Mouse (Mus musculus): ENCODE data around the gene Dtl. TPM values are rescaled to one million over a fixed set of nuclear protein-coding genes. Genes with fewer than 3 reads are reported as not detected.
A peak's percentile ranks its signal among the peaks of the same experiment; 100 is the strongest.

Dtl gene
- polyA plus RNA-seq, 1 experiment from 2014 or later, result 19.8 TPM

GRCm38 (mm10) chr1:191609578-191609977, 34.2 kb upstream of the Dtl start:
- 93% methylated on average over 1 of the region's 1 CpGs for WGBS

DNA sequence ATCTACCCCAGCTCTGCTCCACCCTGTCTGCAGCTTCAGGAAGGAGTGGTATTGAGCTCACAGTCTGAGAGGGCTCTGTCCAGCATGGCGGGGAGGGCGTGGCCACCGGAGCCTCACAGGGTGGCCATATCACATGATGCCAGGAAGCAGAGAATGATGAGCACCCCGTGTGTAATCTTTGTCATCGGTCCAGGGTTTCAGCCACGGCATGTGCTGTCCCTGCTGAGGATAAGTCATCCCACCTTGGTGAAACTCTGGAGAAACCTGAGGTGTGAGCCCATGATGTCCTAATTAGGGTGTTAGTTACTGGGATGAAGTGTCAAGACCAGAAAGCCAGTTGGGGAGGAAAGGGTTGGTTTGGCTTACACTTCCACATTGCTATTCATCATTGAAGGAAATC, 33.7 kb upstream of the Dtl start:
- Histone ChIP-seq H3K4me3 (no peak overlapping the region), H3K9me3 (replicated peaks) (no peaks in the 10 kb centered on the region), H3K4me2 (no peak overlapping the region), H3K9ac (no peak overlapping the region), H3K27ac (no peak overlapping the region), H3K27me3 (no peaks in the 10 kb centered on the region), H3K4me1 (replicated peaks) (no peaks in the 10 kb centered on the region), H3K36me3 (peaks cover 89% of the 10 kb centered on the region)
- ATAC-seq (replicated peaks; ENCODE audit: insufficient number of reproducible peaks, insufficient read depth, low FRiP score, low read depth), result no peak
- WGBS, result 89% methylated on average over 6 of the region's 6 CpGs

More at GRCm38 (mm10) chr1:191609578-191609977, 34.2 kb upstream of the Dtl start:
- H3K4me1 ChIP-seq (replicated peaks), result no peaks in the 10 kb centered on the region
- no peak overlapping the region for H3K4me2 ChIP-seq
- H3K27ac ChIP-seq, result no peak overlapping the region
- no peaks in the 10 kb centered on the region for H3K9me3 ChIP-seq (replicated peaks)
- no peaks in the 10 kb centered on the region for H3K27me3 ChIP-seq
- no peak overlapping the region for H3K9ac ChIP-seq
- H3K4me3 ChIP-seq, result no peak overlapping the region
- H3K36me3 ChIP-seq, result peaks cover 90% of the 10 kb centered on the region
- no peak for ATAC-seq (replicated peaks; ENCODE audit: insufficient number of reproducible peaks, insufficient read depth, low FRiP score, low read depth)

GRCm38 (mm10) chr1:191604690-191605089, 29.3 kb upstream of the Dtl start:
- Histone ChIP-seq H3K9me3 (replicated peaks) (no peaks in the 10 kb centered on the region), H3K27ac (no peak overlapping the region), H3K27me3 (no peaks in the 10 kb centered on the region), H3K36me3 (peaks cover 63% of the 10 kb centered on the region), H3K4me2 (no peak overlapping the region), H3K4me1 (replicated peaks) (no peaks in the 10 kb centered on the region), H3K9ac (no peak overlapping the region), H3K4me3 (no peak overlapping the region)
- no peak for ATAC-seq (replicated peaks; ENCODE audit: insufficient number of reproducible peaks, insufficient read depth, low FRiP score, low read depth)
- WGBS, result 77% methylated on average over 3 of the region's 3 CpGs

DNA sequence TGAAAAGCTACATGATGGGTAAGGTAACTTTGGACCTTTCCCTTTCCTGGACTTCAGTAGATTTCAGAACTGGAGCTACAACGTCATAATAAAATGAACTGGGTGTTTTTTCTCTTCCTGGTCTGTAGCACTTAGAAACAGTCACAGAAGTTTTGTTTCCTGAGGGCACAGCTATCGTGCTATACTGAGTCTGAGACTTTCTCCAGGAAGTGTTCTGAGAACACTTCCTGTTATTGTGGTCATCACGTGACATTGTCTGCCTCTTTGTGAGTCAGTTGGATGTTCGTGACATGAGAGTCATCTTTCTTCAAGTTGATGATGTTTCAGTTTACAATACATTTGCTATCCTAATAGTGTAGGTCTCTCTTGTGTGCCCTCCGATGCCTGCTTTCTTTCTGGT, 23.9 kb upstream of the Dtl start:
- Histone ChIP-seq H3K9ac (no peak overlapping the region), H3K9me3 (replicated peaks) (no peaks in the 10 kb centered on the region), H3K4me2 (no peak overlapping the region), H3K36me3 (peaks cover 50% of the 10 kb centered on the region), H3K4me1 (replicated peaks) (0 out of 2 replicates have a peak, but pooled peaks cover 2% of the 10 kb centered on the region), H3K27ac (no peak overlapping the region), H3K4me3 (no peak overlapping the region), H3K27me3 (no peaks in the 10 kb centered on the region)
- WGBS, result 70% methylated on average over 5 of the region's 5 CpGs
- ATAC-seq (replicated peaks; ENCODE audit: insufficient number of reproducible peaks, insufficient read depth, low FRiP score, low read depth), result no peak

DNA sequence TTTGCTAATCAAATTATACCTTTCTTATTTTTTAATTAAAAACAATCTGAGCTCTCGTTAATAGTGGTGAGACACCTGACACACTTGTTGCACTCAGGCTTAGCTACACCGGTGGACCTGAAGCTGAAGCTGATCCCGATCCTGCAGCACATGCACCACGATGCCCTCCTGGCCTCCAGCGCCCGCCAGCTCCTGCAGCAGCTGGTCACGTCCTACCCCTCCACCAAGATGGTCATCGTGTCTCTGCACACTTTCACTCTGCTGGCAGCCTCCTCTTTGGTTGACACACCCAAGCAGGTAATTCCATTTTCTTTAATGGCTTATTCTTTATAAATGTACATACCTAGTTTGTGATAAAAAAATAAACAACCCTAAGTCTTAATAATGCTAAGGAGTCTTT, 20.7 kb upstream of the Dtl start:
- H3K27ac ChIP-seq, result no peak overlapping the region
- H3K4me2 ChIP-seq, result no peak overlapping the region
- no peak overlapping the region for H3K9ac ChIP-seq
- H3K27me3 ChIP-seq, result no peaks in the 10 kb centered on the region
- no peak overlapping the region for H3K4me3 ChIP-seq
- H3K4me1 ChIP-seq (replicated peaks), result peaks cover 17% of the 10 kb centered on the region
- 94% methylated on average over 8 of the region's 8 CpGs for WGBS
- no peak for ATAC-seq (replicated peaks; ENCODE audit: insufficient number of reproducible peaks, insufficient read depth, low FRiP score, low read depth)
- H3K36me3 ChIP-seq, result peaks cover 41% of the 10 kb centered on the region
- H3K9me3 ChIP-seq (replicated peaks), result no peaks in the 10 kb centered on the region

DNA sequence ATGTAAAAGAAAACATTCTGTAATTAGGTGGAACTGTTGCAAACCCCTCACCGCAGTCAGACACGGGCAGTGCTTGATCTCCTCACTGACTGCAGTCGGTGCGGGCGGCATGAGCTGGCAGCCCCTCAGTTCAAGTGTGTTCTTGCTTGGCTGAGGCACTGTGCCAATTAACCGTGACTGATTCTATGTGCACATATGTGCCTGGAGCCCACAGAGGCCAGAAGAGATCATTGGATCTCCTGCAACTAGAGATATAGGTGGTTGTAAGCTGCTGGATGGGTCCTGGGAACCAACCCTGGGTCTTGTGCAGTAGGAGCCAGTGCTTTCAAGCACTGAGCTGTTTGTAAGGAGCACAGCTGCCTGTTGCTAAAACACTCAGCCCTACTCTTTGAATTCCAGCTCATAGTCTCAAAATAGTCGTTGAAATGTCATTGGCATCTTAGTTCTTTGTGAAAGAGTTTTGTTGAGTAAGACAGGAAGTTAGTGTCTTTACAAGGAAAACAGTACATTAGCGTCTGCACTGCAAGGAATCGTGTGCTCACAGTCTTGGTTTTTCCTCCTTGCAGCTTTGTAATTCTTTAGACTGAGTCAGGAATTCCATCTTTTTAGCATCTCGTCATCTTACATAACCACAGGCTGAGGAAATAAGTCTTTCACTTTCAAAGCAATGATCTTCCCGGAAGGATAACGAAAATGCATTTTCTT, 16.8 kb upstream of the Dtl start:
- H3K4me3 ChIP-seq, result no peak overlapping the region
- no peak for ATAC-seq (replicated peaks; ENCODE audit: insufficient number of reproducible peaks, insufficient read depth, low FRiP score, low read depth)
- peaks cover 14% of the 10 kb centered on the region for H3K4me1 ChIP-seq (replicated peaks)
- no peak overlapping the region for H3K9ac ChIP-seq
- H3K9me3 ChIP-seq (replicated peaks), result no peaks in the 10 kb centered on the region
- H3K36me3 ChIP-seq, result peaks cover 44% of the 10 kb centered on the region
- H3K27ac ChIP-seq, result peak overlapping the region; percentile 49
- 65% methylated on average over 12 of the region's 12 CpGs for WGBS
- peak overlapping the region; percentile 17; the same call in 1 of the 2 replicates for H3K4me2 ChIP-seq
- no peaks in the 10 kb centered on the region for H3K27me3 ChIP-seq

DNA sequence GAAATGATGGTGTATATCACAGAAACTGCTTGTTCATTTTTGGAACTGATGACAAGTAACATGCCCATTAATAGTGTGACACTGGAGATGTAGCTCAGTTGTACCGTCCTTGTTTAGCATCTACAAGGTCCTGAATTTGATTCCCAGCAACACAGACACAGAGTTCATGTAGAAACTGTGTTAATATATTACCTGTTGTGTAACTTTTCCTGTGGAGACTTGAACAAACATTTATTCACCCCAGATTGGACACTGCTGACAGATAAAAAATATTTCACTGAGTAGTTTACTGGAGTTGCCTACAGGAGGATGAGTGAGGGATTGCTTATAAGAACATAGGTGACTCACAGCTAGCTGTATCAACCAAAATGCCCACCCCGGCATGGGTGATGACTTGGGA, 13.4 kb upstream of the Dtl start:
- no peak overlapping the region for H3K4me2 ChIP-seq
- H3K4me1 ChIP-seq (replicated peaks), result peaks cover 14% of the 10 kb centered on the region
- WGBS, result 93% methylated on average over 2 of the region's 2 CpGs
- no peak overlapping the region for H3K9ac ChIP-seq
- no peak overlapping the region for H3K4me3 ChIP-seq
- no peak overlapping the region for H3K27ac ChIP-seq
- no peak for ATAC-seq (replicated peaks; ENCODE audit: insufficient number of reproducible peaks, insufficient read depth, low FRiP score, low read depth)
- H3K36me3 ChIP-seq, result peaks cover 50% of the 10 kb centered on the region
- no peaks in the 10 kb centered on the region for H3K27me3 ChIP-seq
- H3K9me3 ChIP-seq (replicated peaks), result no peaks in the 10 kb centered on the region

- H3K27ac ChIP-seq, result no peak overlapping the region
- H3K27me3 ChIP-seq, result no peaks in the 10 kb centered on the region
- ATAC-seq (replicated peaks; ENCODE audit: insufficient number of reproducible peaks, insufficient read depth, low FRiP score, low read depth), result no peak
- no peaks in the 10 kb centered on the region for H3K9me3 ChIP-seq (replicated peaks)
- peaks cover 6% of the 10 kb centered on the region for H3K4me1 ChIP-seq (replicated peaks)
- no peak overlapping the region for H3K9ac ChIP-seq
- H3K4me3 ChIP-seq, result no peak overlapping the region
- 88% methylated on average over 3 of the region's 3 CpGs for WGBS
- H3K36me3 ChIP-seq, result peaks cover 61% of the 10 kb centered on the region
- no peak overlapping the region for H3K4me2 ChIP-seq
Measured at GRCm38 (mm10) chr1:191587062-191587461, 11.7 kb upstream of the Dtl start.

GRCm38 (mm10) chr1:191585704-191586103, 10.4 kb upstream of the Dtl start:
- no peak overlapping the region for H3K27ac ChIP-seq
- ATAC-seq (replicated peaks; ENCODE audit: insufficient number of reproducible peaks, insufficient read depth, low FRiP score, low read depth), result no peak
- no peaks in the 10 kb centered on the region for H3K27me3 ChIP-seq
- peaks cover 61% of the 10 kb centered on the region for H3K36me3 ChIP-seq
- H3K9ac ChIP-seq, result no peak overlapping the region
- 75% methylated on average over 2 of the region's 2 CpGs for WGBS
- H3K9me3 ChIP-seq (replicated peaks), result no peaks in the 10 kb centered on the region
- H3K4me2 ChIP-seq, result no peak overlapping the region
- H3K4me3 ChIP-seq, result no peak overlapping the region
- H3K4me1 ChIP-seq (replicated peaks), result no peaks in the 10 kb centered on the region

DNA sequence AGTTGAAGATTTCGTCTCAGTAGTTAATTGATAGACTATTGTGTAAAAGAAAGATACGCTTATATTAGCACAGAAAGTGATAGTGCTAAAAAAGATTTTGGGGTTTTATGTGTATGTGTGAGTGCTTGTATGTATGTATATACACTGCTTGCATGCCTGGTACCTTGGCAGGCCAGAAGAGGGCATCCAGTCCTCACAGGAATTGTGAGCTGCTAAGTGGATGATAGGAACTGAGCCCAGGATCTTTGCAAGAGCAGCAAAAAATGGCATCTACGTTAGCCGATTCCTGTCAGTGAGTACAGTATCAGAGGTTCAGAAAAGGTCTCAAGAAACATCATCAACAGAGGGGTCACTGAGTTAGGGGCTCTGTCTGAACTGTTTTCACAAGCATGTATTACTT, 9.1 kb upstream of the Dtl start:
- Histone ChIP-seq H3K9me3 (replicated peaks) (no peaks in the 10 kb centered on the region), H3K36me3 (peaks cover 64% of the 10 kb centered on the region), H3K4me2 (no peak overlapping the region), H3K4me3 (no peak overlapping the region), H3K27me3 (no peaks in the 10 kb centered on the region), H3K27ac (no peak overlapping the region), H3K9ac (no peak overlapping the region), H3K4me1 (replicated peaks) (no peaks in the 10 kb centered on the region)
- 90% methylated on average over 4 of the region's 4 CpGs for WGBS
- no peak for ATAC-seq (replicated peaks; ENCODE audit: insufficient number of reproducible peaks, insufficient read depth, low FRiP score, low read depth)

- H3K4me1 ChIP-seq (replicated peaks), result no peaks in the 10 kb centered on the region
- H3K36me3 ChIP-seq, result peaks cover 59% of the 10 kb centered on the region
- no peaks in the 10 kb centered on the region for H3K9me3 ChIP-seq (replicated peaks)
- ATAC-seq (replicated peaks; ENCODE audit: insufficient number of reproducible peaks, insufficient read depth, low FRiP score, low read depth), result no peak
- H3K4me2 ChIP-seq, result no peak overlapping the region
- WGBS, result 91% methylated on average over 4 of the region's 4 CpGs
- no peaks in the 10 kb centered on the region for H3K27me3 ChIP-seq
- H3K4me3 ChIP-seq, result no peak overlapping the region
- no peak overlapping the region for H3K9ac ChIP-seq
- H3K27ac ChIP-seq, result no peak overlapping the region
Measured at GRCm38 (mm10) chr1:191583836-191584235, 8.5 kb upstream of the Dtl start.

DNA sequence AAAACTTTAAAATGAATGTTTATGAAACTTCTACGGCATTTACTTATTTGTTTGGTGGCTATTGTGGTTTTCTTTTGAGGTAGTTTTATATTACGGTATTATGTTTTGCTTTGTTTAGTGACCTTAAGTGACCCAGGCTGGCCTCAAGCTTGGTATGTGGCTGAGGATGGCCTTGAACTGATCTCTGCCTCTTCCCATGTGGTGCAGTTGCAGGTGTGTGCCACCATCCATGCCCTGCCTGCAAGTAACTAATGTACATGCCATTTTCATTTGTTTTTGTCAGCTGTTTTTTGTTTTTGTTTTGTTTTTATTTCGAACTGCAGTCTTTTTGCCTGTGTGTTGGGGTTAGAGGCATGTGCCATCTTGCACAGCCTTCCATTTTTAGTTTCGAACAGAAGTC, 6.3 kb upstream of the Dtl start:
- Histone ChIP-seq H3K4me1 (replicated peaks) (peaks cover 14% of the 10 kb centered on the region), H3K4me3 (no peak overlapping the region), H3K27ac (no peak overlapping the region), H3K9me3 (replicated peaks) (no peaks in the 10 kb centered on the region), H3K4me2 (no peak overlapping the region), H3K9ac (no peak overlapping the region), H3K27me3 (no peaks in the 10 kb centered on the region), H3K36me3 (peaks cover 39% of the 10 kb centered on the region)
- ATAC-seq (replicated peaks; ENCODE audit: insufficient number of reproducible peaks, insufficient read depth, low FRiP score, low read depth), result no peak
- 87% methylated on average over 4 of the region's 4 CpGs for WGBS

Data from heart, embryonic 15.5 days (tissue).